Mouse (Mus musculus) spleen, postnatal 14 days (tissue): Measurements from ENCODE around the gene Plscr4.

Experiments used
- DNase-seq, 2 experiments: peaks; one replicate each; pipeline ENCODE4 v3.0.0; 2021 to 2022; ENCODE audit warnings: low spot score in 2 of 2

Gene Plscr4

GRCm38 (mm10) chr9:92457261-92458058 is at the start of gene Plscr4:
Plscr4 (plus strand) TSS chr9:92457373.
- peak; percentile 10 to 24 for DNase-seq

GRCm38 (mm10) chr9:92410225-92410624 is 46.9 kb upstream of the Plscr4 start:
- DNase-seq = no peak

- no peak for DNase-seq
Measured at GRCm38 (mm10) chr9:92412045-92412444, 45.1 kb upstream of the Plscr4 start.

GRCm38 (mm10) chr9:92413684-92414083 is 43.5 kb upstream of the Plscr4 start:
- no peak for DNase-seq

- no peak for DNase-seq
Measured at GRCm38 (mm10) chr9:92437781-92438180, 19.4 kb upstream of the Plscr4 start.

- DNase-seq = no peak
Measured at GRCm38 (mm10) chr9:92441468-92441867, 15.7 kb upstream of the Plscr4 start.

GRCm38 (mm10) chr9:92444536-92444935 is 12.6 kb upstream of the Plscr4 start:
- DNase-seq = no peak

- no peak for DNase-seq
Measured at GRCm38 (mm10) chr9:92456605-92457004, 568 bp upstream of the Plscr4 start.

GRCm38 (mm10) chr9:92458059-92458402 is 858 bp downstream of the Plscr4 start:
- no peak for DNase-seq

- no peak for DNase-seq
Measured at GRCm38 (mm10) chr9:92458418-92458817, 1.2 kb downstream of the Plscr4 start.

- no peak for DNase-seq
Measured at GRCm38 (mm10) chr9:92467724-92468123, 10.6 kb downstream of the Plscr4 start.

GRCm38 (mm10) chr9:92472256-92472855 is 15.2 kb downstream of the Plscr4 start:
- no peak for DNase-seq

- no peak for DNase-seq
Measured at GRCm38 (mm10) chr9:92473178-92473577, 16.0 kb downstream of the Plscr4 start.

- DNase-seq = no peak
Measured at GRCm38 (mm10) chr9:92474244-92474643, 17.1 kb downstream of the Plscr4 start.

- DNase-seq = no peak
Measured at GRCm38 (mm10) chr9:92481663-92482062, 24.5 kb downstream of the Plscr4 start.

GRCm38 (mm10) chr9:92482551-92482950 is 25.4 kb downstream of the Plscr4 start:
- no peak for DNase-seq

GRCm38 (mm10) chr9:92484710-92485267 is 27.6 kb downstream of the Plscr4 start:
- DNase-seq = no peak

- no peak for DNase-seq
Measured at GRCm38 (mm10) chr9:92489857-92490256, 32.7 kb downstream of the Plscr4 start.

GRCm38 (mm10) chr9:92490319-92490718 is 33.1 kb downstream of the Plscr4 start:
- DNase-seq = no peak

- DNase-seq = no peak
Measured at GRCm38 (mm10) chr9:92491274-92491673, 34.1 kb downstream of the Plscr4 start.

- peak; percentile 38 to 68 for DNase-seq
Measured at GRCm38 (mm10) chr9:92499710-92500410, 42.7 kb downstream of the Plscr4 start.

- no peak for DNase-seq
Measured at GRCm38 (mm10) chr9:92504256-92504655, 47.1 kb downstream of the Plscr4 start.
